Mouse (Mus musculus): ENCODE results near the gene Gatb.

Gene Gatb

GRCm38 (mm10) chr3:85661926-85662813 lies 88.3 kb downstream of the Gatb start:
- DNase-seq, result no peak

GRCm38 (mm10) chr3:85663826-85664225 lies 89.9 kb downstream of the Gatb start:
- DNase-seq, result no peak

- no peak for DNase-seq
Observed at GRCm38 (mm10) chr3:85664591-85665171, 90.8 kb downstream of the Gatb start.

DNA sequence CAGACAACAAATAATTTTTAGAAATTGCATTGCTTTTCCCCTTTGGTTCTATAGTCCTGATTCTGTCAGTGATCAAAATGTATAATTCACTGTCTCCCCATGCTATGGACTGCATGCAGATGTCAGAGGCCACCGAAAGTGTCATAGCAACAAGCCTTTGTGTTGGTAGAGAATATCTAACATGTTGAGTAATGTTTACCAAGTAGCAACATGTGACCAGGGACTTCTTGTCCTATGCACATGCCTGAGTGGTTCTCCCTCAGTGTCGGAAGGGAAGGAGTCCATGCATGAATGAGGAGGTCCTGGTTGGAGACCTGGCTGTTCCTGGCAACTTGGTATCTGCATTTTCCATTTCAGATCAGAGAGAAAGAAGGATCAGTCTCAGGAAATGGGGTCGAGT lies 92.2 kb downstream of the Gatb start:
- DNase-seq, result no peak

DNA sequence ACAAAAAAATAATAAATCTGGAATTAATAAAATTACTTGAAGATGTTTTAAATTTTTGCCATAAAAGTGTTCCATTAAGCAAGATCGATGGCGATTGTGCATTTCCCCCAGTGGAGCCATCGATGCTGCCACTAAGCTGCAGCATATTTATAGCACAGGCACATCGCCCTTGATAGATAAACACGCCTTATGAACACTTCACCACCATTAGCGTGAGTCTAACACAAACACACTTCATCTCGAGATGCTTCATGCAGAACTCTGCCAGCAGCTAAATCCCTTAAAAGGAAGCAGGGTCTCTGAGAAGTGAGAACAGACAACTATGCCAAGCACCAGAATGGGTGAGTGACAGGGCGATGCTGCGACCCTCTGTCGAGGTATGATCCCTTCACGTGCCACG lies 92.8 kb downstream of the Gatb start:
- no peak for DNase-seq

- DNase-seq, result no peak
Observed at GRCm38 (mm10) chr3:85667683-85668082, 93.8 kb downstream of the Gatb start.

DNA sequence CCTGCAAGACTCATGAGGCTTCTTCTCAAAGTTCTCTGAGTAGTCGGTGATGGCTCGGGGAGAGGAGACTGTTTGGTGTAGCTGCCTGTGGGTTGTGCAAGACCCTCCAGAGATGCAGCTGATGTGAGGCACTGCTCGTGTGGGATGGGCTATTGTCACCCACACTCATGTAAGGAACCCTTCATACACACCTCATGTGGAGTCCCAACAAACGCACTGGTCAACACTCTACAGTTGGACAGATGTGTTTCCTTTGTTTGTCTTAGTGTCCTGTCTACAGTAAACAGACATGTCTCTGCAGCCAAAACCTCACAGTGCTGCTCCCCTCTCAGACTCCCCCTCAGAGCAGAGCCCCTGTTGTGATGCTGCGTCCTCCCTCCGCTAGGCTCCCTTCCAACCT lies 95.9 kb downstream of the Gatb start:
- DNase-seq, result no peak

DNA sequence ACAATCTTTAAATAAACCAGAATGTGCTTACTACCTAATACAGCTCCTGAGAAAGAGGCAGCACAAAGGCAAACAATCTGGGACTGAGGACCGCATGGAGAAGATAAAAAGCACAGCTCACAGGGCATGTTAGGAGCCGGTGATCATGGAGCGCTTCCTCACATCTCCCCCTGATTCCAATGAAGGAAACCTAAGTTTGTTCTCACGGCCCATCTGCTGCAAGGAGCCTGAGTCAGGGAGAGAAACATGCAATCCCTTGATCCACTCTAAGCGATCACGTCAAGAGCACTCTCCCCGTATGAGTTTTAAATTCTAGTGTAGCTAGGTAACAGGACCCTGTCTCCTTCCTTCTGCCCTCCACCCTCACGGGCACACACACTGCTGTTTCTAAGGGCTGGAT lies 103.2 kb downstream of the Gatb start:
- no peak for DNase-seq

DNA sequence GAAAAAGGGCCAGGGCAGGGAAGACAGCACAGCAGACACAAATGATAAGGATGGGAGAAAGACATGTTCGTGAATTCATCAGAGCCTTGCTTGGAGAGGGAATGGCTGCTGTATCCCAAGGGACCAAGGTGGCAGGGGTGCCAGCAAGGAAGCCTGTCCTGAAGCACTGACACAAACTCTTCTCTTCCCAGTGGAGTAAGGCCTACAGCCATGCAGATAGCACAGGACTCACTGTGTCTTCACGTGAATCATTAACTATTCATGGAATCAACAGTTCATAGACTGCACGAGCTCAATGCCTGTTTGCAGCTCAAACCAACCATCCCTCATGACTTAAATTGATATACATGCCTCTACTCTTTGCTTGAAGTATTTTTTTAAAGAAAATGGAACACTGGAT lies 104.0 kb downstream of the Gatb start:
- DNase-seq, result no peak

GRCm38 (mm10) chr3:85679312-85679933 lies 105.5 kb downstream of the Gatb start:
- DNase-seq, result no peak

- DNase-seq, result no peak
Observed at GRCm38 (mm10) chr3:85679960-85680359, 106.0 kb downstream of the Gatb start.

- no peak for DNase-seq
Observed at GRCm38 (mm10) chr3:85681136-85681535, 107.2 kb downstream of the Gatb start.

GRCm38 (mm10) chr3:85683618-85684017 lies 109.7 kb downstream of the Gatb start:
- no peak for DNase-seq

DNA sequence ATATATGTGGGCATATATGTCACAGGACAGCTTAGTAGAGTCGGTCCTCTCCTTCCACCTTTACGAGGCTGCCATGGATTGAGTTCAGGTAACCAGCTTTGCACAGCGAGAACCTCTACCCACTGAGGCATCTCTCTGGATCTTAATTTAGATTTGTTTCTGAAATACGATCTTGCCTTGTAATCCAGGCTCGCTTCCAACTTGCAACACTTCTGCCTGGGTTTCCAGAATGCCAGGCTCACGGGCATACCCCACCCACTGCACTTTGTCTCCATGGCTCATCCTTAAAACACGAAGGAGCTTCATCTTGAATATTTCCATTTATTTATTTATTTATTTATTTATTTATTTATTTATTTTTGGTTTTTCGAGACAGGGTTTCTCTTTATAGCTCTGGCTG lies 111.4 kb downstream of the Gatb start:
- DNase-seq, result no peak

GRCm38 (mm10) chr3:85688341-85688740 lies 114.4 kb downstream of the Gatb start:
- DNase-seq, result no peak

DNA sequence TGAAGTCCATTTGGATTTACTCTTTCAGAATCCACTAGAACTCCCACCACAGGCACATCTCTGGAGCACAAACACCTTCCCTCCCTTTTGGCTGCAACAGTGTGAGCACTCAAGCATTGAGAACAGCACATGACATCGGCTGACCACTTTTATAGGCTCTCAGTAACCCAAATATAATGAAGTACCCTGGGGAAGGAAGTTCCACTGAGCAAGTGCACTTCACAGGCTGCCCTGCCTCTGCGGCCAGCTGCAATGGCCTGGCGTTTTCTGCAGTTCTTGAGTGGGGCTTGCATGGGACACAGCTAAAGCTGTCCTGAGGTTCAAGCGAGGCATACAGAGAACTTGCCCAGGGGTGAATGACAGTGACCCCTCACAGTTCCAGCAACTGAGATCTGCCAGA lies 117.2 kb downstream of the Gatb start:
- DNase-seq, result no peak

GRCm38 (mm10) chr3:85693013-85693412 lies 119.1 kb downstream of the Gatb start:
- DNase-seq, result no peak

- no peak for DNase-seq
Observed at GRCm38 (mm10) chr3:85695056-85695455, 121.1 kb downstream of the Gatb start.

DNA sequence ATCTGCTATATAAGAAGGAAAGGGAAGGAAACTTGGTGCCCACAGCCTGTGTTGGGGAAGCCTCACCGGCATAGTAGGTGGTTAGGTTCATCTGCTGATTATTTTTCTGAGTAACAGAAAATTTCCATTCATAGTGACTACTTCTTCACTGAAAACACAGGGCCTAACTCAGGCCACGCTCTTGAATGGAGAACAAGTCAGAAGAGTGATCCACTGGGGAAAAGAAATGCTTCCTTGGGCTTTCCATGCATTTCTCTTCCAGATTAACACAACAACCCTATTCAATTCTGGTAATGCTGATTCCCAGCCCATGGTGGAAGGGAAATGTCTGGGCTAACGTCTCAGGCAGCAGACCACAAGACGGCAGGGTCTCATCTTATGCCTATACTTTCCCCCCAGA lies 124.6 kb downstream of the Gatb start:
- no peak for DNase-seq

DNA sequence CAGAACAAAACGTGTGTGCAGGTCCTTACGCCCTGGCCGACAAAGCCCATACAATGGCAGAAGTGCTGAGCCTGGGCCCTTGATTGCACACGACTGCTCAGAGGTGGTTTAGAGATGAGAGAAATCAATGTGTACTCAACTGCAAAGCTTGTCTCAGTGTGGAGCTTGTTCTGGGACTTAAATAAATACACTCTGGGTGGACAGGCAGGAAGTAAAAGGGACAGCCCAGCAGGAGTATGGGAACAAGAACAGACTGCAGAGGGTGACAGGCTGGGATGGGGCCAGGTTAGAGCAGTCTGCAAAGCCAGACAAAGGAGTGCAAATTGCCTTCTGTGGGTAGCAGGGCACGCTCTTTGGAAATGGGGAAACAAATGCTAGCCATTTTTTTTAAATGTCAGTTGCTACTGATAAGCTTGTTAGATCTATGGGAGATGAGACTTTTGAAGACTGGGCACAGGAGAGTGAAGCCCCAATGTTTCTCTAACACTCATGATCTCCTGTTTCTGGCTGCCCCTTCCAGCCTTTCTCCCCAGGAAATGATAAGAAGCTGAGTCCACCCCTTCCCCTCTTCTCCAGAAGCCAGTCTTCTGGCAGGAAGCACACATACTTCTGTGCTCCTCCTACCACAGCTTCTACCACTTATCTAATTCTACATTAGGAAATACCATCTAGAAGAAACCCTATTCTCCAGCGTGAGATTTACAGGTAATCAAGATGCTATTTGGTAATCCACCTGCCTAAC lies 129.4 kb downstream of the Gatb start:
- no peak for DNase-seq
